Mouse (Mus musculus): ENCODE measurements around the gene Ikzf2. TPM values are rescaled to one million over a fixed set of nuclear protein-coding genes. Genes with fewer than 3 reads are reported as not detected.

The Ikzf2 gene
- total RNA-seq, 2 experiments from 2014 or later: 3.7 to 4.8 TPM

- no peak for TF ChIP-seq CTCF (IDR thresholded peaks at IDR 0.05)
- peak overlapping the region; percentile 81; the same call in 1 of the 2 replicates for H3K27ac ChIP-seq
- intact Hi-C loops (cut with DNase I): loop anchor here (5.0 kb wide), 2 partner anchors 249 to 444 kb away; no protein-coding TSS in a partner anchor
- peak overlapping the region; percentile 55 for H3K4me3 ChIP-seq
- no peak for DNase-seq (ENCODE audit: extremely low spot score in 1 of 2, low spot score in 2 of 2)
These were observed 1.1 kb downstream of the Ikzf2 start for GRCm38 (mm10) chr1:69685890-69686490.

GRCm38 (mm10) chr1:69685049-69685889 is 1.8 kb downstream of the Ikzf2 start:
- no peak for DNase-seq (ENCODE audit: extremely low spot score in 1 of 2, low spot score in 2 of 2)
- H3K27ac ChIP-seq: no peak overlapping the region
- H3K4me3 ChIP-seq: peak overlapping the region; percentile 46
- intact Hi-C loops (cut with DNase I): loop anchor here (5.0 kb wide), 2 partner anchors 248 to 443 kb away; no protein-coding TSS in a partner anchor
- TF ChIP-seq CTCF (IDR thresholded peaks at IDR 0.05): no peak

GRCm38 (mm10) chr1:69684280-69685040 is 2.6 kb downstream of the Ikzf2 start:
- Histone ChIP-seq H3K4me3 (peak overlapping the region; percentile 46; the same call in 1 of the 2 replicates), H3K27ac (no peak overlapping the region)
- no peak for TF ChIP-seq CTCF (IDR thresholded peaks at IDR 0.05)
- intact Hi-C loops (cut with DNase I): loop anchor here (5.0 kb wide), 2 partner anchors 247 to 442 kb away; no protein-coding TSS in a partner anchor
- DNase-seq (ENCODE audit: extremely low spot score in 1 of 2, low spot score in 2 of 2): no peak

- Histone ChIP-seq H3K4me3 (no peak overlapping the region), H3K27ac (no peak overlapping the region)
- DNase-seq (ENCODE audit: extremely low spot score in 1 of 2, low spot score in 2 of 2): no peak
- no peak for TF ChIP-seq CTCF (IDR thresholded peaks at IDR 0.05)
- intact Hi-C loops (cut with DNase I): no loop called here
These were observed 3.2 kb downstream of the Ikzf2 start for GRCm38 (mm10) chr1:69683851-69684250.

DNA sequence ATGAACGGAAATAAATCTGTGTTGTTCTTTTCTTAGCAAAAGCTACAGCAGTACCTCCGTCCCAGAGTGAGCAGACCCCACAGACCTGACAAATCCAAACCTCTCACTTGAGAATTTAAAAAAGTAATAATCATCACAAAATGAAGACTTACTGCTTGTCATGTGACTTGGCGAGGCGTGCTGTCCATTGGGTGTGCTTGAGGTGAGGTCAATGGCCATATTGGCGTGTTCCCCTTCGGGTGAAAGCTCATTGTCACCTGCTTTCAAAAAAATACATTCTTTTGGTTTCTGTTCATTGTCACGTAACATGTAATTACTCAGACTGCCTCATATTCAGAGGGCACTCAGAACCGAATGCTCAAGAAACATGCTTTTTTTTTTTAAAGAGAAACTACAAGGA is 4.0 kb downstream of the Ikzf2 start:
- no peak for DNase-seq (ENCODE audit: extremely low spot score in 1 of 2, low spot score in 2 of 2)
- intact Hi-C loops (cut with DNase I): no loop called here
- no peak for TF ChIP-seq CTCF (IDR thresholded peaks at IDR 0.05)
- Histone ChIP-seq H3K27ac (no peak overlapping the region), H3K4me3 (no peak overlapping the region)

- no peak overlapping the region for H3K4me3 ChIP-seq
- H3K27ac ChIP-seq: no peak overlapping the region
- no peak for DNase-seq (ENCODE audit: extremely low spot score in 1 of 2, low spot score in 2 of 2)
- intact Hi-C loops (cut with DNase I): no loop called here
- TF ChIP-seq CTCF (IDR thresholded peaks at IDR 0.05): no peak
These were observed 4.8 kb downstream of the Ikzf2 start for GRCm38 (mm10) chr1:69682261-69682660.

DNA sequence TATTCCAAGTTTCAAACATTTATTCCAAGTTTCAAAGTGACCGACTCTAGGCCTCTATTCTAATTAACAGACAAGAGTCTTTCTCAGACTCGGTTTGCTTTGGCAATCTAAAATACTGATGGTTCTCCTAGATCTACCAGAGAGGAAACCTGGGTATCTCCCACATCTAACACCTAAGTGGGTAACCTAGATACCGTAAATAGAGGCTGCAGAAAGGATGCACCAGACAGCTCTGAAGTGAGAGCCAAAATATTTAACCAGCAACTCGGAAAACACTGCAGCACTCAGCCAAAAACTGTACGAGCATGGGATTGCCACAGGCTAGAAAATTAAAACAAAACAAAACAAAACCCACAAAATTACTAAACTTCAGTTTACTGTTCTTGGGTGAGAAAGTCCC is 6.0 kb downstream of the Ikzf2 start:
- intact Hi-C loops (cut with DNase I): no loop called here
- H3K4me3 ChIP-seq: no peak overlapping the region
- DNase-seq (ENCODE audit: extremely low spot score in 1 of 2, low spot score in 2 of 2): no peak
- no peak overlapping the region for H3K27ac ChIP-seq
- no peak for TF ChIP-seq CTCF (IDR thresholded peaks at IDR 0.05)

GRCm38 (mm10) chr1:69680501-69680900 is 6.5 kb downstream of the Ikzf2 start:
- intact Hi-C loops (cut with DNase I): no loop called here
- DNase-seq (ENCODE audit: extremely low spot score in 1 of 2, low spot score in 2 of 2): no peak
- H3K27ac ChIP-seq: no peak overlapping the region
- no peak overlapping the region for H3K4me3 ChIP-seq
- no peak for TF ChIP-seq CTCF (IDR thresholded peaks at IDR 0.05)

DNA sequence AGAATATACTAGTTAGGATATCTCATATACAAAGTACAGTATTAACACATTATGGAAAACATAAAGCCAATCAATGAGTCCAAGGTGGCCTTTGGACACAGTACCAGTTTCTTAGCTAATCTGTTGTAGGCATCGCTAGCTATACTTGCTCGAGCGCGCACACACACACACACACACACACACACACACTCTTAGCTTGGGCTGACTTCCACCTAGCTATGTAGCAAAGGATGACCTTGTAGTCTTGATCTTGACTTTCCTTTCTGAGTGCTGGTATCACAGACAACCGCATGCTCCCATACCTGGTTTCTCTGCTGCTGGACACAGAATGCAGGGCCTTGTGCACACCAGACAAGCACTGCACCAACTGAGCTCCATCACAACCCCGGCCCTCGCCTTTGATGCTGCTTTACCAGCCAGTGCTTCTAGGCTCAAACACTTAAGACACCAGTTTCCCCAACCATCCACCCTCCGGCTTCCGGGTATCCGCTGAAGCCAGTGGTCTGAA is 17.1 kb downstream of the Ikzf2 start:
- intact Hi-C loops (cut with DNase I): no loop called here
- Histone ChIP-seq H3K27ac (no peak overlapping the region), H3K4me3 (no peak overlapping the region)
- no peak for DNase-seq (ENCODE audit: extremely low spot score in 1 of 2, low spot score in 2 of 2)
- no peak for TF ChIP-seq CTCF (IDR thresholded peaks at IDR 0.05)

DNA sequence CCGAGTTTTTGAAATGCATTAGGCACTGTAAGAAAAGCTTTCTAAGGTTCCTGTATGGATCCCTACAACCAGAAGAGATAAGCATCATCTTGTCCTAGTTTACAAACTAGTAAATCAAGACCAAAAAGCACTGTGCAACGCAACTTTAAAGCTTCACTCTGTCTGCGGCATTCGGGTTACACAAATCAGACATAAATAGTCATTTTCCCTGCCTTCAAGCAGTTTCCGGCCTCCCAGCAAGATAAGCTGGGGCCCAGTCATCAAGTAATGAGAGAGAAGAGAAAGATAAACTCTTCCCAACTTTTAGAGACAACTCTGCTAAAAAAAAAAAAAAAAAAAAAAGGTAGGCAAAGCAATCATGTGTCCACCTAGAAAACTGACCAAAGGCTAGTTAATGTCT is 19.6 kb downstream of the Ikzf2 start:
- no peak overlapping the region for H3K27ac ChIP-seq
- no peak for TF ChIP-seq CTCF (IDR thresholded peaks at IDR 0.05)
- no peak for DNase-seq (ENCODE audit: extremely low spot score in 1 of 2, low spot score in 2 of 2)
- intact Hi-C loops (cut with DNase I): no loop called here
- H3K4me3 ChIP-seq: no peak overlapping the region

DNA sequence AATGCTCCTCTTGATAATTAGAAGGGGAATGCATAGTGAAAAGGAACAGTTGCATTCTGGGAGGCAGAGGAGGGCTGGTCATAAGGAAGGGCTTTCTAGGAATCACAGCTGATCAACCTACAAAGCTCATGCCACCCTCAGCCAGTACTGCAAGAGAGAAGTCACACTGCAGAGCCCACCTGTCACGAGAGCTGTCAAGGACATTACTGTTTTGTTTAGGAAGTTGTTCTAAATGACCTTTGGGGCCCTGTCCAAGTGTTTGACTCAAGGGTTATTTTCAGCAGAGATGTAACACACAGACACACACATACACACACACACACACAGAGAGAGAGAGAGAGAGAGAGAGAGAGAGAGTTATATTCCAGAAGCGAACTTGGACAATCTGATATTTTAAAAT is 27.3 kb downstream of the Ikzf2 start:
- intact Hi-C loops (cut with DNase I): no loop called here
- no peak for TF ChIP-seq CTCF (IDR thresholded peaks at IDR 0.05)

DNA sequence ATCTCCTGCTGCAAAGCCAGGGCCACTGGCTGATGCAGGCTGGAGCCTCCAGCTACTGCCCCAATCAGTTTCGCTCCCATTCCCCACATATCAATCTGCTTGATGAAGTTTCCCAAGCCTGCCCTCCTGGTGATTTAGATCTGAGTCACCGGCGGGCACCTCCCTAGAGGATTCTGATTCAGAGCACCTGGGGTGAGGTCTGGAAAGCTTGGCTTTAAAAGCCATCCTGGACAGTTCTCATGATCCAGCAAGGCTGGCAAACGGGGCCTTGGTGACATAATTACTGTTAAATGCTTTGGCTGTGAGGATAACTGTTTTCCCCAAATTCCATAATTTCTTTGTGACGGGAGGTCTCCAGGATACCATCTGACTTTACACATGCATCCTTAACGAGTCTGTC is 29.0 kb downstream of the Ikzf2 start:
- Histone ChIP-seq H3K27ac (no peak overlapping the region), H3K4me3 (no peak overlapping the region)
- intact Hi-C loops (cut with DNase I): no loop called here
- no peak for TF ChIP-seq CTCF (IDR thresholded peaks at IDR 0.05)
- DNase-seq (ENCODE audit: extremely low spot score in 1 of 2, low spot score in 2 of 2): no peak

More for the DNA sequence above, 27.3 kb downstream of the Ikzf2 start:
- no peak overlapping the region for H3K27ac ChIP-seq
- H3K4me3 ChIP-seq: no peak overlapping the region
- no peak for DNase-seq (ENCODE audit: extremely low spot score in 1 of 2, low spot score in 2 of 2)
